Mouse (Mus musculus): ENCODE data around the gene Scaf11. TPM values are rescaled to one million over a fixed set of nuclear protein-coding genes. Genes with fewer than 3 reads are reported as not detected.

Scaf11 gene
- polyA plus RNA-seq, 1 experiment from 2014 or later, result 35.6 TPM

GRCm38 (mm10) chr15:96461541-96462512, 1.2 kb upstream of the Scaf11 start:
- peaks cover 27% of the 10 kb centered on the region for H3K4me1 ChIP-seq (ENCODE audit: insufficient read depth)
- H3K9me3 ChIP-seq (ENCODE audit: low read length), result no peaks in the 10 kb centered on the region
- DNase-seq (peak; percentile 37), ATAC-seq (peak; percentile 2; the same call in 1 of the 2 replicates)
- peak overlapping the region; percentile 95 for H3K27ac ChIP-seq (ENCODE audit: low read depth)
- WGBS (ENCODE audit: insufficient replicate concordance), result 9% methylated on average over 22 of the region's 22 CpGs
- TF ChIP-seq CTCF (IDR thresholded peaks at IDR 0.05; ENCODE audit: low read depth) (no peak), EP300 (IDR thresholded peaks at IDR 0.05; ENCODE audit: low read depth) (no peak)
- peak overlapping the region; percentile 78 for H3K9ac ChIP-seq (replicated peaks)
- H3K36me3 ChIP-seq (replicated peaks; ENCODE audit: insufficient read depth, low read length), result no peaks in the 10 kb centered on the region
- H3K4me3 ChIP-seq (ENCODE audit: low read depth, low read length), result peak overlapping the region; percentile 92
- H3K4me2 ChIP-seq (ENCODE audit: low read depth, low read length), result peak overlapping the region; percentile 94
- no peaks in the 10 kb centered on the region for H3K27me3 ChIP-seq (ENCODE audit: insufficient read depth, low read length)

- WGBS (ENCODE audit: insufficient replicate concordance), result under 1% methylated on average over 37 of the region's 50 CpGs
- Histone ChIP-seq H3K9me3 (ENCODE audit: low read length) (no peaks in the 10 kb centered on the region), H3K4me1 (ENCODE audit: insufficient read depth) (peaks cover 39% of the 10 kb centered on the region), H3K36me3 (replicated peaks; ENCODE audit: insufficient read depth, low read length) (no peaks in the 10 kb centered on the region), H3K27ac (ENCODE audit: low read depth) (peak overlapping the region; percentile 99), H3K4me2 (ENCODE audit: low read depth, low read length) (peak overlapping the region; percentile 70), H3K9ac (replicated peaks) (peak overlapping the region; percentile 89), H3K27me3 (ENCODE audit: insufficient read depth, low read length) (no peaks in the 10 kb centered on the region), H3K4me3 (ENCODE audit: low read depth, low read length) (peak overlapping the region; percentile 92)
- TF ChIP-seq EP300 (IDR thresholded peaks at IDR 0.05; ENCODE audit: low read depth) (no peak), CTCF (IDR thresholded peaks at IDR 0.05; ENCODE audit: low read depth) (no peak)
- ATAC-seq, result peak; percentile 35; the same call in 1 of the 2 replicates
- no peak for DNase-seq
Measured at GRCm38 (mm10) chr15:96460451-96460729, 253 bp downstream of the Scaf11 start.

- WGBS (ENCODE audit: insufficient replicate concordance), result under 1% methylated on average over 59 of the region's 71 CpGs
- Histone ChIP-seq H3K27me3 (ENCODE audit: insufficient read depth, low read length) (no peaks in the 10 kb centered on the region), H3K4me1 (ENCODE audit: insufficient read depth) (peaks cover 44% of the 10 kb centered on the region), H3K27ac (ENCODE audit: low read depth) (peak overlapping the region; percentile 99), H3K4me2 (ENCODE audit: low read depth, low read length) (peak overlapping the region; percentile 70), H3K4me3 (ENCODE audit: low read depth, low read length) (peak overlapping the region; percentile 92), H3K9ac (replicated peaks) (peak overlapping the region; percentile 89), H3K9me3 (ENCODE audit: low read length) (no peaks in the 10 kb centered on the region), H3K36me3 (replicated peaks; ENCODE audit: insufficient read depth, low read length) (no peaks in the 10 kb centered on the region)
- peak; percentile 47 for ATAC-seq
- TF ChIP-seq EP300 (IDR thresholded peaks at IDR 0.05; ENCODE audit: low read depth) (no peak), CTCF (IDR thresholded peaks at IDR 0.05; ENCODE audit: low read depth) (no peak)
- DNase-seq, result peak; percentile 79
Measured at GRCm38 (mm10) chr15:96459741-96460450, 747 bp downstream of the Scaf11 start.

- WGBS (ENCODE audit: insufficient replicate concordance), result 78% methylated on average over 3 of the region's 3 CpGs
- Histone ChIP-seq H3K9me3 (ENCODE audit: low read length) (no peaks in the 10 kb centered on the region), H3K4me1 (ENCODE audit: insufficient read depth) (peaks cover 44% of the 10 kb centered on the region), H3K36me3 (replicated peaks; ENCODE audit: insufficient read depth, low read length) (no peaks in the 10 kb centered on the region), H3K4me3 (ENCODE audit: low read depth, low read length) (no peak overlapping the region), H3K9ac (replicated peaks) (no peak overlapping the region), H3K27me3 (ENCODE audit: insufficient read depth, low read length) (no peaks in the 10 kb centered on the region), H3K27ac (ENCODE audit: low read depth) (no peak overlapping the region), H3K4me2 (ENCODE audit: low read depth, low read length) (peak overlapping the region; percentile 70)
- TF ChIP-seq EP300 (IDR thresholded peaks at IDR 0.05; ENCODE audit: low read depth), result no peak
- TF ChIP-seq CTCF (IDR thresholded peaks at IDR 0.05; ENCODE audit: low read depth), result no peak
- DNase-seq, result no peak
- no peak for ATAC-seq
Measured at GRCm38 (mm10) chr15:96458273-96458672, 2.4 kb downstream of the Scaf11 start.

- Histone ChIP-seq H3K4me3 (ENCODE audit: low read depth, low read length) (no peak overlapping the region), H3K27ac (ENCODE audit: low read depth) (peak overlapping the region; percentile 44), H3K27me3 (ENCODE audit: insufficient read depth, low read length) (no peaks in the 10 kb centered on the region), H3K4me2 (ENCODE audit: low read depth, low read length) (peak overlapping the region; percentile 44), H3K9me3 (ENCODE audit: low read length) (no peaks in the 10 kb centered on the region), H3K36me3 (replicated peaks; ENCODE audit: insufficient read depth, low read length) (no peaks in the 10 kb centered on the region), H3K4me1 (ENCODE audit: insufficient read depth) (peaks cover 44% of the 10 kb centered on the region), H3K9ac (replicated peaks) (no peak overlapping the region; the same call in 1 of the 2 replicates)
- ATAC-seq (no peak), DNase-seq (no peak)
- TF ChIP-seq CTCF (IDR thresholded peaks at IDR 0.05; ENCODE audit: low read depth) (no peak), EP300 (IDR thresholded peaks at IDR 0.05; ENCODE audit: low read depth) (no peak)
- WGBS (ENCODE audit: insufficient replicate concordance), result 25% methylated on average over 3 of the region's 3 CpGs
Measured at GRCm38 (mm10) chr15:96457338-96457664, 3.3 kb downstream of the Scaf11 start.

Data from liver, postnatal 0 days (tissue).